Mouse (Mus musculus): Measurements from ENCODE around the gene Myo7a.

The Myo7a gene

GRCm38 (mm10) chr7:98119179-98119960 is at the start of gene Myo7a:
Gene Myo7a (minus strand): TSS chr7:98119524.
- DNase-seq, result peak; percentile 87

- peak; percentile 37 for DNase-seq
Measured at GRCm38 (mm10) chr7:98164999-98165528, 45.7 kb upstream of the Myo7a start.

GRCm38 (mm10) chr7:98164382-98164998 is 45.2 kb upstream of the Myo7a start:
- no peak for DNase-seq

GRCm38 (mm10) chr7:98163700-98164099 is 44.4 kb upstream of the Myo7a start:
- DNase-seq, result no peak

- DNase-seq, result no peak
Measured at GRCm38 (mm10) chr7:98162239-98162638, 42.9 kb upstream of the Myo7a start.

- no peak for DNase-seq
Measured at GRCm38 (mm10) chr7:98160041-98160740, 40.9 kb upstream of the Myo7a start.

GRCm38 (mm10) chr7:98158481-98158880 is 39.2 kb upstream of the Myo7a start:
- peak; percentile 83 for DNase-seq

- DNase-seq, result no peak
Measured at GRCm38 (mm10) chr7:98157636-98158332, 38.5 kb upstream of the Myo7a start.

GRCm38 (mm10) chr7:98156280-98156665 is 36.9 kb upstream of the Myo7a start:
- DNase-seq, result no peak

- peak; percentile 59 for DNase-seq
Measured at GRCm38 (mm10) chr7:98155546-98156279, 36.4 kb upstream of the Myo7a start.

GRCm38 (mm10) chr7:98153892-98154291 is 34.6 kb upstream of the Myo7a start:
- DNase-seq, result no peak

GRCm38 (mm10) chr7:98153345-98153744 is 34.0 kb upstream of the Myo7a start:
- no peak for DNase-seq

GRCm38 (mm10) chr7:98152400-98152799 is 33.1 kb upstream of the Myo7a start:
- DNase-seq, result no peak

GRCm38 (mm10) chr7:98150525-98150924 is 31.2 kb upstream of the Myo7a start:
- no peak for DNase-seq

GRCm38 (mm10) chr7:98149802-98150201 is 30.5 kb upstream of the Myo7a start:
- no peak for DNase-seq

- DNase-seq, result no peak
Measured at GRCm38 (mm10) chr7:98148721-98149407, 29.5 kb upstream of the Myo7a start.

- DNase-seq, result peak; percentile 81
Measured at GRCm38 (mm10) chr7:98147766-98148165, 28.4 kb upstream of the Myo7a start.

- DNase-seq, result no peak
Measured at GRCm38 (mm10) chr7:98146447-98146845, 27.1 kb upstream of the Myo7a start.

GRCm38 (mm10) chr7:98145842-98146446 is 26.6 kb upstream of the Myo7a start:
- no peak for DNase-seq

GRCm38 (mm10) chr7:98145402-98145801 is 26.1 kb upstream of the Myo7a start, which contains the start of gene Omp:
Gene Omp (minus strand): TSS chr7:98145502.
- no peak for DNase-seq

GRCm38 (mm10) chr7:98142648-98143047 is 23.3 kb upstream of the Myo7a start:
- no peak for DNase-seq
